Mouse (Mus musculus): ENCODE data around the gene Gpr39. TPM values are rescaled to one million over a fixed set of nuclear protein-coding genes. Genes with fewer than 3 reads are reported as not detected.

Gpr39 gene
- polyA plus RNA-seq, 1 experiment from 2014 or later: 1.6 TPM

DNA sequence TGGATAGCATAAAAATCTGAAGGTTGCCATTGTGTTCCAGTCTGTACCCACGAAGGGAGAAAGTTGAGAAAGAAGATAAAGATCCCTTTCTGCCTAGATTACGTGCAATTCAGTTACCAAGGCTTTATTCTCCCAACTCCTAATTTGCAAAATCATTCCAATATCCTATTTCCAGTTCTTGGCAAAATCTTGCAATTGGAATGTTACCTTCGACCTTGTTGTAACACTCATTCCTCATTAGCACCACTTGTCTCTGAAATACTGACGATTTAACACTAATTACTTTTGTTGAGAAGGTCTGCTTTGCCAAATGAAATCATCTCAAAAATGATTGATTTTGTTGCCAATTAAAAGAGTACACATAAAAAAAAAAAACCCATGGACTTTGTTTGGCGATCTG lies 19.4 kb upstream of the Gpr39 start:
- no peaks in the 10 kb centered on the region for H3K9me3 ChIP-seq (ENCODE audit: control insufficient read depth, low read length)
- H3K27ac ChIP-seq (replicated peaks in 1 of 2; ENCODE audit: control insufficient read depth in 1 of 2, insufficient read depth in 1 of 2, low read depth in 2 of 2, low read length in 2 of 2): no peak overlapping the region
- no peak overlapping the region for H3K4me3 ChIP-seq (ENCODE audit: control insufficient read depth in 1 of 2, insufficient read depth in 1 of 2, low read depth in 1 of 2, low read length in 2 of 2)
- ATAC-seq (ENCODE audit: insufficient number of reproducible peaks, insufficient read depth, low FRiP score, low read depth): no peak
- no peak overlapping the region for H3K9ac ChIP-seq (ENCODE audit: low read length)
- WGBS: 83% methylated on average over 5 of the region's 5 CpGs
- H3K36me3 ChIP-seq (ENCODE audit: control insufficient read depth, insufficient read depth, low read length): no peaks in the 10 kb centered on the region
- H3K4me2 ChIP-seq (ENCODE audit: low read length): no peak overlapping the region
- H3K27me3 ChIP-seq (ENCODE audit: control insufficient read depth, insufficient read depth, low read length): no peaks in the 10 kb centered on the region
- peaks cover 5 to 15% of the 10 kb centered on the region in 2 experiments for H3K4me1 ChIP-seq (ENCODE audit: control insufficient read depth in 2 of 2, insufficient read depth in 2 of 2, low read length in 2 of 2)

DNA sequence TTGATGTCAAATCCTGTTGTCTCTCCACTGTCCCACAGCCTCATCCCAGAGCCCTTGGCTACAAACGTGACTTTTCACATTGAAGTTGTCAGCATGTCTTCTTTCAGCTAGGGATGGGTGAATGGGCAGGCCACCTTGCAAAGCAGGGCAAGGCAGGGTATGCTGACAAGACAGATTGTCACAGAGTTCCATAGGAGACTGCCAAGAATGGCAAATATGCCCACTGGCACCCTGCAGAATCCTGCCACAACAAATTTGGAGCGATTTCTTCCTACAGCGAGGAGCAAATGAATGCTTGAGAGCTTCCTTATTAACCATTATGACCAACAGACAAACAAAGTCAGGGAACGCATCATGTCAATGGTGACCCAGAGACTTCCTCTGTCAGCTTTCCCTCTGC lies 16.6 kb upstream of the Gpr39 start:
- Histone ChIP-seq H3K27me3 (ENCODE audit: control insufficient read depth, insufficient read depth, low read length) (no peaks in the 10 kb centered on the region), H3K27ac (replicated peaks in 1 of 2; ENCODE audit: control insufficient read depth in 1 of 2, insufficient read depth in 1 of 2, low read depth in 2 of 2, low read length in 2 of 2) (no peak overlapping the region), H3K4me3 (ENCODE audit: control insufficient read depth in 1 of 2, insufficient read depth in 1 of 2, low read depth in 1 of 2, low read length in 2 of 2) (no peak overlapping the region), H3K4me1 (ENCODE audit: control insufficient read depth in 2 of 2, insufficient read depth in 2 of 2, low read length in 2 of 2) (peaks cover 3 to 12% of the 10 kb centered on the region in 2 experiments), H3K4me2 (ENCODE audit: low read length) (no peak overlapping the region), H3K9ac (ENCODE audit: low read length) (no peak overlapping the region), H3K9me3 (ENCODE audit: control insufficient read depth, low read length) (no peaks in the 10 kb centered on the region), H3K36me3 (ENCODE audit: control insufficient read depth, insufficient read depth, low read length) (no peaks in the 10 kb centered on the region)
- no peak for ATAC-seq (ENCODE audit: insufficient number of reproducible peaks, insufficient read depth, low FRiP score, low read depth)
- WGBS: 83% methylated on average over 4 of the region's 4 CpGs

DNA sequence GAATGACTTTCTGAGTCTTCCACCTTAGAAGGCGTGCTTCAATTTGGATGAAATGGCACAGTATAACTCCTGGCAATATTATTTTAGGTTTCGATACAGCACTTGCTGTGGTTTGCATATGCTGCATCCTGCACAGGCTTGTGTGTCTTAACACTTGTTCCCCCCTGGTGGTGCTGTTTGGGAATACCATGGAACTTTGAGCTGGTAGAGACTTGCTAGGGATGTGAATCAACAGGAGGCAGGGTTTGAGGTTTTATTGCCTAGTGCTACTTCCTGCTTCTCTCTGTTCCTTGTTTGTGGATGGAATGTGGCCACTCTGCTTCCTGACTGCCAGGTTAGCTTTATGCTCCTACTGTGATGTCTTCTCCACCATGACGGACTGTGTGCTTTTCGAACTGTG lies 15.9 kb upstream of the Gpr39 start:
- no peak for ATAC-seq (ENCODE audit: insufficient number of reproducible peaks, insufficient read depth, low FRiP score, low read depth)

DNA sequence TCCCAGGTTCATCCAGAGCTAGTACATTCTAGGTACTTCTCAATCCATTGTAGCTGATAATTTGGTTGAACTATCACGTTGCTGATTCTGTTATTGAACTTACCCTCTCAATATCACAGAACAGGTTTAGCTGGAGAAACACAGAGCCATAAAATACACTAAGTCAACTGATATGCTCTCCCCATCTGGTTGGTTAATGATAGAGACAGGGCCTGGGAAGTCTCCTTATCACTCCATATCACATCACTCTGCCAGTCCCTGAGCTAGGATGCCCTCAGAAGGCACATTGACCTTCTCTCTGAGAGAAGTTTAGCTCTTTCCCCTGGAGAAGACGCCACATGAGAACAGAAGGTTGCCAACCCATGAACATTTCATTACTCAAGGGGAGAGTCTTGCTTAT lies 14.7 kb upstream of the Gpr39 start:
- Histone ChIP-seq H3K4me1 (ENCODE audit: control insufficient read depth in 2 of 2, insufficient read depth in 2 of 2, low read length in 2 of 2) (peaks cover 3 to 12% of the 10 kb centered on the region in 2 experiments), H3K36me3 (ENCODE audit: control insufficient read depth, insufficient read depth, low read length) (no peaks in the 10 kb centered on the region), H3K9me3 (ENCODE audit: control insufficient read depth, low read length) (no peaks in the 10 kb centered on the region), H3K4me2 (ENCODE audit: low read length) (no peak overlapping the region), H3K27ac (replicated peaks in 1 of 2; ENCODE audit: control insufficient read depth in 1 of 2, insufficient read depth in 1 of 2, low read depth in 2 of 2, low read length in 2 of 2) (no peak overlapping the region), H3K4me3 (ENCODE audit: control insufficient read depth in 1 of 2, insufficient read depth in 1 of 2, low read depth in 1 of 2, low read length in 2 of 2) (no peak overlapping the region), H3K9ac (ENCODE audit: low read length) (no peak overlapping the region), H3K27me3 (ENCODE audit: control insufficient read depth, insufficient read depth, low read length) (no peaks in the 10 kb centered on the region)
- 66% methylated on average over 2 of the region's 2 CpGs for WGBS
- ATAC-seq (ENCODE audit: insufficient number of reproducible peaks, insufficient read depth, low FRiP score, low read depth): no peak

More for the DNA sequence above, 15.9 kb upstream of the Gpr39 start:
- peaks cover 3 to 12% of the 10 kb centered on the region in 2 experiments for H3K4me1 ChIP-seq (ENCODE audit: control insufficient read depth in 2 of 2, insufficient read depth in 2 of 2, low read length in 2 of 2)
- H3K27ac ChIP-seq (replicated peaks in 1 of 2; ENCODE audit: control insufficient read depth in 1 of 2, insufficient read depth in 1 of 2, low read depth in 2 of 2, low read length in 2 of 2): no peak overlapping the region
- no peaks in the 10 kb centered on the region for H3K9me3 ChIP-seq (ENCODE audit: control insufficient read depth, low read length)
- 95% methylated on average over 4 of the region's 4 CpGs for WGBS
- H3K27me3 ChIP-seq (ENCODE audit: control insufficient read depth, insufficient read depth, low read length): no peaks in the 10 kb centered on the region
- H3K36me3 ChIP-seq (ENCODE audit: control insufficient read depth, insufficient read depth, low read length): no peaks in the 10 kb centered on the region
- no peak overlapping the region for H3K4me3 ChIP-seq (ENCODE audit: control insufficient read depth in 1 of 2, insufficient read depth in 1 of 2, low read depth in 1 of 2, low read length in 2 of 2)
- H3K4me2 ChIP-seq (ENCODE audit: low read length): no peak overlapping the region
- H3K9ac ChIP-seq (ENCODE audit: low read length): no peak overlapping the region

DNA sequence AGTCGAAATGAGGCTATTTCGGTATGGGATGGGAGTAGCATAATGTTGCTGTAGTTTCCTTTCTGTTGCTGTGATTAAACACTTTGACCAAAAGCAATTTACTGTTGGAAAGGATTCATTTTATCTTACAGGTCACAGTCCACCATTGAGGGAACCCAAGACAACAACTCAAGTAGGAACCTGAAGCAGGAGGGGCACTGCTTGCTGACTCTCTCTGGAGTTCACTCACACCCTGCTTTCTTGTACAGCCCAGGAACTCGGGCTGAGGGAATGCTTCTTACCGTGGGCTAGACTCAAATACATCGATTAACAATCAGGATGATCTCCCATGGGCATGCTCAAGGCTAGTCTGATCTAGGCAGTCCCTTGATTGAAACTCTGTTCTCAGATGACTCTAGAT lies 14.1 kb upstream of the Gpr39 start:
- Histone ChIP-seq H3K9ac (ENCODE audit: low read length) (no peak overlapping the region), H3K27me3 (ENCODE audit: control insufficient read depth, insufficient read depth, low read length) (no peaks in the 10 kb centered on the region), H3K4me3 (ENCODE audit: control insufficient read depth in 1 of 2, insufficient read depth in 1 of 2, low read depth in 1 of 2, low read length in 2 of 2) (no peak overlapping the region), H3K36me3 (ENCODE audit: control insufficient read depth, insufficient read depth, low read length) (no peaks in the 10 kb centered on the region), H3K27ac (replicated peaks in 1 of 2; ENCODE audit: control insufficient read depth in 1 of 2, insufficient read depth in 1 of 2, low read depth in 2 of 2, low read length in 2 of 2) (peak overlapping the region in 1 of 2 experiments; percentile 68; a peak in 3 of 4 replicates), H3K4me1 (ENCODE audit: control insufficient read depth in 2 of 2, insufficient read depth in 2 of 2, low read length in 2 of 2) (peaks cover 3 to 12% of the 10 kb centered on the region in 2 experiments), H3K4me2 (ENCODE audit: low read length) (no peak overlapping the region), H3K9me3 (ENCODE audit: control insufficient read depth, low read length) (no peaks in the 10 kb centered on the region)
- no peak for ATAC-seq (ENCODE audit: insufficient number of reproducible peaks, insufficient read depth, low FRiP score, low read depth)
- 75% methylated on average over 5 of the region's 5 CpGs for WGBS

DNA sequence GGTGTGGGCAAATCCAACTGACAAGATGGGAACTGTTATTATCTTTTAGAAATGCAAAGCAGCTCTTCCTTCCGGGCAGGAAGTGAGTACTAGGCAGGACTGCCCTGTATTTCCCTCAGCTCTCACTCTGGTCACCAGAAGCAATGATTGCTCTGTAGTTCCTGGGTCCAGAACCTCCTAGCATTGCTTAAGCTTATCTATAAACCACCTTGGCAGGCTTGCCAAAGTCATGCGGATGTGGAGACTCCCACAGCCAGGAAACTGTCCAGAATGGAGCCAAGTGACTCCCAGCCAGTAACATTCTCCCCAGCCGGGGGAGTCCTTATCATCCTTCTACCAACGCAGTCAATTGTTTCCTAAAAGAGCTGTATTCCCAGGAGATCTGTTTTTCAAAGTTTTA lies 13.7 kb upstream of the Gpr39 start:
- H3K4me3 ChIP-seq (ENCODE audit: control insufficient read depth in 1 of 2, insufficient read depth in 1 of 2, low read depth in 1 of 2, low read length in 2 of 2): no peak overlapping the region
- peak; percentile 71 for ATAC-seq (ENCODE audit: insufficient number of reproducible peaks, insufficient read depth, low FRiP score, low read depth)
- peaks cover 3 to 12% of the 10 kb centered on the region in 2 experiments for H3K4me1 ChIP-seq (ENCODE audit: control insufficient read depth in 2 of 2, insufficient read depth in 2 of 2, low read length in 2 of 2)
- no peak overlapping the region for H3K4me2 ChIP-seq (ENCODE audit: low read length)
- no peak overlapping the region for H3K9ac ChIP-seq (ENCODE audit: low read length)
- no peaks in the 10 kb centered on the region for H3K36me3 ChIP-seq (ENCODE audit: control insufficient read depth, insufficient read depth, low read length)
- peak overlapping the region; percentile 24 to 68; a peak in 3 of 4 replicates for H3K27ac ChIP-seq (replicated peaks in 1 of 2; ENCODE audit: control insufficient read depth in 1 of 2, insufficient read depth in 1 of 2, low read depth in 2 of 2, low read length in 2 of 2)
- H3K27me3 ChIP-seq (ENCODE audit: control insufficient read depth, insufficient read depth, low read length): no peaks in the 10 kb centered on the region
- 17% methylated on average over 4 of the region's 4 CpGs for WGBS
- H3K9me3 ChIP-seq (ENCODE audit: control insufficient read depth, low read length): no peaks in the 10 kb centered on the region

DNA sequence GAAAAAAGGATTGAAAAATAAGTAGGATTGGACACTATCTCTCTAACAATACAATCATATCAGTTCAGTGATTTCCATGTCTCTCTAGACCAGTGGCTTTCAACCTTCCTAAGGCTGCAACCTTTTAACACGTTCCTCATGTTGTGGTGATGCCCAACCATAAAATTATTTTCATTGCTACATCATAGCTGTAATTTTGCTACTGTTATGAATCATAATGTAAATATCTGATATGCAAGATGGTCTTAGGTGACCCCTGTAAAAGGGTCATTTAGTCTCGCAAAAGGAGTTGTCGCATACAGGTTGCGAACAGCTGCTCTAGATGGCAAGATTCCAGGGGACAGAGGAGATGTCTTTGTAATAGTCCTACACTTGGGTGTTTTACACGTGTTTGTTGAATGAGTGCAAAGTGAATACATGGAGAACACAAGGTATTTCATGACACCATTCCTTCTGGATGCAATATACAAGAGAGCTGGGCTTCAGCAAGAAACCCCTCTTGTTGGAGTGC lies 11.6 kb upstream of the Gpr39 start:
- no peak for ATAC-seq (ENCODE audit: insufficient number of reproducible peaks, insufficient read depth, low FRiP score, low read depth)
- Histone ChIP-seq H3K4me2 (ENCODE audit: low read length) (no peak overlapping the region), H3K36me3 (ENCODE audit: control insufficient read depth, insufficient read depth, low read length) (no peaks in the 10 kb centered on the region), H3K4me1 (ENCODE audit: control insufficient read depth in 2 of 2, insufficient read depth in 2 of 2, low read length in 2 of 2) (peaks cover 3 to 12% of the 10 kb centered on the region in 2 experiments), H3K9ac (ENCODE audit: low read length) (no peak overlapping the region), H3K27me3 (ENCODE audit: control insufficient read depth, insufficient read depth, low read length) (no peaks in the 10 kb centered on the region), H3K9me3 (ENCODE audit: control insufficient read depth, low read length) (no peaks in the 10 kb centered on the region), H3K4me3 (ENCODE audit: control insufficient read depth in 1 of 2, insufficient read depth in 1 of 2, low read depth in 1 of 2, low read length in 2 of 2) (no peak overlapping the region), H3K27ac (replicated peaks in 1 of 2; ENCODE audit: control insufficient read depth in 1 of 2, insufficient read depth in 1 of 2, low read depth in 2 of 2, low read length in 2 of 2) (no peak overlapping the region)
- 65% methylated on average over 5 of the region's 5 CpGs for WGBS

DNA sequence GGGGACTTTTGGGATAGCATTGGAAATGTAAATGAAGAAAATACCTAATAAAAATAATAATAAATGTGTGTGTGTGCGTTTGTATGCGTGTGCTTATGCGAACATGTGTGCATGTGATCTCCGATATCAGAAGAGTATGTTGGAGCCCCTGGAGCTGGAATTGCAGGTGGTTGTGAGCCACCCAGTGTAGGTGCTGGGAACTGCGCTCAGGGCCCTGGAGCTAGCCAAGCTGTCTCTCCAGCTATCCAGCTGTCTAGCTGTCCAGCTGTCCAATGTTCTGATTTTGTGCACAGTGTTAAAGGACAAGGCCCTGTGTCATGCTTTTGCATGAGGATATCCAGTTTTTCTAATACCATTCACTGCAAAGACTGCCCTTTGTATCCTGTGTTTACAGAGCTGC lies 7.8 kb upstream of the Gpr39 start:
- H3K4me2 ChIP-seq (ENCODE audit: low read length): no peak overlapping the region
- no peaks in the 10 kb centered on the region for H3K4me1 ChIP-seq (ENCODE audit: control insufficient read depth in 2 of 2, insufficient read depth in 2 of 2, low read length in 2 of 2)
- no peaks in the 10 kb centered on the region for H3K27me3 ChIP-seq (ENCODE audit: control insufficient read depth, insufficient read depth, low read length)
- no peaks in the 10 kb centered on the region for H3K9me3 ChIP-seq (ENCODE audit: control insufficient read depth, low read length)
- WGBS: 75% methylated on average over 5 of the region's 5 CpGs
- no peaks in the 10 kb centered on the region for H3K36me3 ChIP-seq (ENCODE audit: control insufficient read depth, insufficient read depth, low read length)
- no peak for ATAC-seq (ENCODE audit: insufficient number of reproducible peaks, insufficient read depth, low FRiP score, low read depth)
- no peak overlapping the region for H3K4me3 ChIP-seq (ENCODE audit: control insufficient read depth in 1 of 2, insufficient read depth in 1 of 2, low read depth in 1 of 2, low read length in 2 of 2)
- H3K9ac ChIP-seq (ENCODE audit: low read length): no peak overlapping the region
- no peak overlapping the region for H3K27ac ChIP-seq (replicated peaks in 1 of 2; ENCODE audit: control insufficient read depth in 1 of 2, insufficient read depth in 1 of 2, low read depth in 2 of 2, low read length in 2 of 2)
